Mouse (Mus musculus) E14TG2a.4 (cell line): ENCODE data around the gene Actr1a.

ENCODE experiments used
- CTCF ChIP-seq: conservative IDR thresholded peaks from 2 replicates; pipeline ENCODE4 v1.5.1; 2014; ENCODE audit warnings: low read length
- NANOG ChIP-seq: IDR thresholded peaks from 2 replicates; pipeline ENCODE4 v1.6.1; 2014; ENCODE audit warnings: borderline replicate concordance, low read length, mixed read lengths
- POU5F1 ChIP-seq: IDR thresholded peaks from 2 replicates; pipeline ENCODE4 v1.6.1; 2014; ENCODE audit warnings: low read length, borderline replicate concordance

- TF ChIP-seq CTCF (no peak), POU5F1 (no peak), NANOG (peak; percentile 43; the same call in 1 of the 2 replicates)
Observed at GRCm38 (mm10) chr19:46358381-46358780, 37.2 kb downstream of the Actr1a start.
